Mouse (Mus musculus) midbrain, embryonic 16.5 days (tissue): Measurements from ENCODE around the gene D130040H23Rik. TPM values are rescaled to one million over a fixed set of nuclear protein-coding genes. Genes with fewer than 3 reads are reported as not detected.

Experiments
- polyA plus RNA-seq: library from polyadenylated mRNA; unstranded; fragments of >200 nt; fragmentation: Nextera tagmentation; extraction: Ambion mirVana; gene quantifications from 2 replicates; pipeline ENCODE4 v1.2.1, GENCODE M21; 2015

D130040H23Rik gene
- polyA plus RNA-seq, 1 experiment from 2014 or later, result 9.3 TPM

Other genes with a start within 250 kb of the D130040H23Rik start
- gene Zfp930, start 62.0 kb upstream of the D130040H23Rik start, polyA plus RNA-seq, result 12.3 and 14.3 TPM in 2 replicates
- gene Gm9495, start 182.5 kb downstream of the D130040H23Rik start, polyA plus RNA-seq, result not detected in 2 replicates